Mouse (Mus musculus) heart, adult 2 months (tissue): ENCODE data around the gene Pcolce2. TPM values are rescaled to one million over a fixed set of nuclear protein-coding genes. Genes with fewer than 3 reads are reported as not detected.

Source experiments
- DNase-seq, 2 experiments: peaks; one replicate each; pipeline ENCODE4 v3.0.0; 2021
- H3K27ac ChIP-seq: fragments of 200-600 bp; 2 replicates; pipeline ENCODE4 v1.8.1; 2022
- H3K27me3 ChIP-seq: fragments of 200-500 bp; 2 replicates; pipeline ENCODE4 v1.6.1; 2012; ENCODE audit warnings: mild to moderate bottlenecking, low read length, inconsistent platforms, mixed read lengths; ENCODE audit not compliant: control insufficient read depth, insufficient read depth
- H3K36me3 ChIP-seq: fragments of 200-500 bp; 2 replicates; pipeline ENCODE4 v1.6.1; 2012; ENCODE audit warnings: low read length, inconsistent platforms; ENCODE audit not compliant: control insufficient read depth, insufficient read depth
- H3K4me1 ChIP-seq: fragments of 200-500 bp; 2 replicates; pipeline ENCODE4 v1.6.1; 2011; ENCODE audit warnings: low read length; ENCODE audit not compliant: control insufficient read depth, insufficient read depth
- H3K4me3 ChIP-seq: fragments of 200-600 bp; 2 replicates; pipeline ENCODE4 v1.8.1; 2022
- H3K79me2 ChIP-seq: fragments of 200-500 bp; replicated peaks from 2 replicates; pipeline ENCODE4 v1.6.1; 2012; ENCODE audit warnings: mild to moderate bottlenecking, inconsistent platforms, low read length, moderate library complexity, mixed read lengths; ENCODE audit not compliant: control insufficient read depth, insufficient read depth
- H3K9ac ChIP-seq: fragments of 200-500 bp; 2 replicates; pipeline ENCODE4 v1.6.1; 2012; ENCODE audit warnings: low read depth, mild to moderate bottlenecking, control low read depth, inconsistent platforms, low read length, mixed read lengths
- CTCF ChIP-seq: fragments of 200-600 bp; IDR thresholded peaks from 2 replicates; pipeline ENCODE4 v1.8.1; 2022; ENCODE audit warnings: antibody characterized with exemption, mild to moderate bottlenecking, moderate library complexity
- EP300 ChIP-seq: fragments of 200-500 bp; IDR thresholded peaks from 2 replicates; pipeline ENCODE4 v1.6.1; 2011; ENCODE audit warnings: low read depth, low read length, control low read depth; ENCODE audit not compliant: insufficient read depth
- POLR2A ChIP-seq: fragments of 200-500 bp; IDR thresholded peaks from 2 replicates; pipeline ENCODE4 v1.6.1; 2011; ENCODE audit warnings: mild to moderate bottlenecking, low read depth, low read length, control low read depth; ENCODE audit not compliant: insufficient read depth
- WGBS: fragments of 180-500 bp; shearing (Covaris S2); methylation state at CpG from one replicate; pipeline ENCODE4 v1.1.7; 2018; 5-methylcytosine and 5-hydroxymethylcytosine counted together
- intact Hi-C: fragments of 180-260 bp; cut with DNase I; formaldehyde crosslinking; loops from one replicate; pipeline ENCODE4 v1.15.1; 2025
- polyA plus RNA-seq: library from polyadenylated mRNA; depleted of rRNA; stranded (reverse); fragments of >200 nt; gene quantifications from 2 replicates; pipeline ENCODE4 v1.2.3, GENCODE M21; 2012
- total RNA-seq, 2 experiments: library from RNA; stranded (reverse); gene quantifications; 2 replicates each; pipeline ENCODE4 v1.2.3; 2021

Pcolce2 gene
- total and polyA plus RNA-seq, 3 experiments = 3.0 to 28.7 (median 27.8) TPM

- 80% methylated on average over 4 of the region's 4 CpGs for WGBS
- TF ChIP-seq EP300 = no peak
- TF ChIP-seq POLR2A = no peak
- TF ChIP-seq CTCF = no peak
- Histone ChIP-seq H3K9ac (no peak overlapping the region), H3K4me3 (no peak overlapping the region), H3K4me1 (no peaks in the 10 kb centered on the region), H3K27ac (no peak overlapping the region), H3K79me2 (no peaks in the 10 kb centered on the region), H3K36me3 (no peaks in the 10 kb centered on the region), H3K27me3 (no peaks in the 10 kb centered on the region)
- no peak for DNase-seq
- intact Hi-C loops = loop anchor here (5.0 kb wide), 1 partner anchor 207 kb away; no protein-coding TSS in a partner anchor
Observed at GRCm38 (mm10) chr9:95699273-95699672, 61.9 kb downstream of the Pcolce2 start.

DNA sequence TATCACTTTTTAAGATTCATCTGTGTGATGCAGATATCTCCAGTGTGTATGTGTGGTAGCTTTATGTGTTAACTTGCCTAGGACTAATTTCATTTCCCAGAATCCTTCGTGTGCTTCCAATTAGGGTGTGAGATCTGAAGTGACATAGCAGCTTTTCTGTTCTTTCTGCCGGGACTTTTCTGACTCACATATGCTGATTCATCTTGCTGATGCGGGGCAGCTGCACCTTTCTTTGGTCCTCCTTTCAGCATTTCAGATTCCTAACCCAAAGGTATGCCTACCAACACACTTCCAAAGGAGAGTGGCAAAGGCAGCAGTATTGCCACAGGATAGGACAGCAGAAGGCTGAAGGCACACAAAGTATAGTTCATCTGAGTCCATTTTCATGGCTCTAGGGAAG lies 66.7 kb downstream of the Pcolce2 start:
- 80% methylated on average over 3 of the region's 3 CpGs for WGBS
- Histone ChIP-seq H3K79me2 (no peaks in the 10 kb centered on the region), H3K36me3 (no peaks in the 10 kb centered on the region), H3K27ac (no peak overlapping the region), H3K4me1 (no peaks in the 10 kb centered on the region), H3K9ac (no peak overlapping the region), H3K4me3 (no peak overlapping the region), H3K27me3 (no peaks in the 10 kb centered on the region)
- no peak for DNase-seq
- TF ChIP-seq CTCF (no peak), POLR2A (no peak), EP300 (no peak)
- intact Hi-C loops = no loop called here

DNA sequence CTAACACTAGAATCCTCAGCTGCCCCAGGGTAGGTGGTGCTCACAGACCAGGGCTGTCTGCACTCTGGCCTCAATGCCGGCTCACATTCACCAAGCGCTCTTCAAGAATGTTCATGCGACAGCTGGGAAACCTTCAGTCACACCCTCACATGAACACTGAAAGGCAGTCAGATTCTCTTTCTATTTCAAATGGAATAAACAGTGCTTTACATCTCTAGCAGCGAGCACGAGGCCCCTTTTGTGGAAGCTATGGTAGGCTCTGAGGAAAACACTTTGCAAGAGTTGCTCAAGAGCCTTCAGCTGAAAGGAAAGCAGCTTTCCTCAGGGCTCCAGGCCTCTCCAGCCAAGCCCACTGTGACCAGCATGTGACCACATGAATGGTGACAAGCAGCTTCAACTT lies 68.0 kb downstream of the Pcolce2 start:
- intact Hi-C loops = no loop called here
- H3K36me3 ChIP-seq = no peaks in the 10 kb centered on the region
- TF ChIP-seq CTCF (no peak), EP300 (no peak), POLR2A (no peak)
- no peak overlapping the region for H3K9ac ChIP-seq
- WGBS = 78% methylated on average over 5 of the region's 5 CpGs
- no peaks in the 10 kb centered on the region for H3K4me1 ChIP-seq
- no peak for DNase-seq
- H3K79me2 ChIP-seq = no peaks in the 10 kb centered on the region
- H3K27ac ChIP-seq = no peak overlapping the region
- H3K4me3 ChIP-seq = no peak overlapping the region
- H3K27me3 ChIP-seq = no peaks in the 10 kb centered on the region

DNA sequence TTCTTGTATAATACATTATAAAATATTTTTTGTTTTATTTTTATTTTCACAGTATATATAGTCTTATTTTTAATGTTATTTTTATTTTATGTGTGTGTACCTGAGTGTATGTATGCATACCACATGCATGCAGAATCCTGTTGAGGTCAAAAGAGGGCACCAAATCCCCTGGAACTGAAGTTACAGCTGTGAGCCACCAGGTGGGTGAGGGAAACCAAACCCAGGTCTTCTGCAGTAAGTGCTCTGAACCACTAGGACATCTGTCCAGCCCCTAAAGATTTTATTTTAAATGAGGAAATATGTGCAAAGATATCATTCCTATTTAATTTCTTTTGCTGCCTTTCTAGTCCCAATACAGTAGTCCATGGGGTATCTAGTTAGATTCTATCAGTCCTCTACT lies 71.5 kb downstream of the Pcolce2 start:
- H3K9ac ChIP-seq = no peak overlapping the region
- TF ChIP-seq POLR2A = no peak
- TF ChIP-seq CTCF = peak; percentile 22; the same call in 1 of the 2 replicates
- no peak overlapping the region for H3K4me3 ChIP-seq
- intact Hi-C loops = no loop called here
- H3K4me1 ChIP-seq = no peaks in the 10 kb centered on the region
- H3K36me3 ChIP-seq = no peaks in the 10 kb centered on the region
- no peaks in the 10 kb centered on the region for H3K79me2 ChIP-seq
- H3K27me3 ChIP-seq = no peaks in the 10 kb centered on the region
- DNase-seq = no peak
- H3K27ac ChIP-seq = no peak overlapping the region

- DNase-seq = no peak
- Histone ChIP-seq H3K27ac (no peak overlapping the region), H3K27me3 (no peaks in the 10 kb centered on the region), H3K9ac (no peak overlapping the region), H3K4me3 (no peak overlapping the region), H3K36me3 (no peaks in the 10 kb centered on the region), H3K79me2 (no peaks in the 10 kb centered on the region), H3K4me1 (no peaks in the 10 kb centered on the region)
- WGBS = 50% methylated on average over 8 of the region's 8 CpGs
- intact Hi-C loops = no loop called here
- no peak for TF ChIP-seq EP300
Observed at GRCm38 (mm10) chr9:95712574-95712973, 75.2 kb downstream of the Pcolce2 start.

DNA sequence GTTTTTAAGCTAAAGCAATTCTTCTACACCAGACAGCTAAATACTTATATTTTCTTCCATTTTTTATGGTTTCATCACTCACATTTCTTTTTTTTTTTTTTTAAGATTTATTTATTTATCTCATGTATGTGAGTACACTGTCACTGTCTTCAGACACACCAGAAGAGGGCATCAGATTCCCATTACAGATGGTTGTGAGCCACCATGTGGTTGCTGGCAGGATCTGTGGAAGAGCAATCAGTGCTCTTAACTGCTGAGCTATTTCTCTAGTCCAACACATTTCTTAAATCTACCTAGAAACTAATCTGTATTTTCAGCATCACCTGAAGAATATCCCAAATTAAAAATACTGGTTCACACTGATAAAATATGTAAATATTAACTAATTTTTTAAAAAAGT lies 98.8 kb downstream of the Pcolce2 start:
- DNase-seq = no peak
- intact Hi-C loops = loop anchor here (5.0 kb wide), 1 partner anchor 116 kb away; no protein-coding TSS in a partner anchor
- H3K36me3 ChIP-seq = no peaks in the 10 kb centered on the region
- H3K4me1 ChIP-seq = no peaks in the 10 kb centered on the region
- no peak for TF ChIP-seq EP300
- peak; percentile 35; the same call in 1 of the 2 replicates for TF ChIP-seq CTCF
- TF ChIP-seq POLR2A = no peak
- H3K27ac ChIP-seq = no peak overlapping the region
- H3K4me3 ChIP-seq = no peak overlapping the region
- no peak overlapping the region for H3K9ac ChIP-seq
- no peaks in the 10 kb centered on the region for H3K27me3 ChIP-seq
- no peaks in the 10 kb centered on the region for H3K79me2 ChIP-seq
